Mouse (Mus musculus): ENCODE results near the gene Trim58. TPM values are rescaled to one million over a fixed set of nuclear protein-coding genes. Genes with fewer than 3 reads are reported as not detected.
A peak's percentile ranks its signal among the peaks of the same experiment; 100 is the strongest.

Gene Trim58
- polyA plus RNA-seq (2016; fragmentation: Nextera tagmentation; extraction: Ambion mirVana) = 0.51 and 0.53 TPM in 2 replicates

- ATAC-seq (ENCODE audit: low FRiP score) = no peak
- H3K27ac ChIP-seq = no peak within 1 kb of the TSS
- H3K9ac ChIP-seq = peak within 1 kb of the TSS; percentile 66
- WGBS = 7% methylated on average over 34 of the region's 34 CpGs
- H3K4me2 ChIP-seq (replicated peaks) = peak within 1 kb of the TSS; percentile 93
- H3K4me3 ChIP-seq = peak within 1 kb of the TSS; percentile 37
- H3K27me3 ChIP-seq = peaks cover 21% of the 10 kb centered on the region
- no peaks in the 10 kb centered on the region for H3K9me3 ChIP-seq (replicated peaks)
- no peaks in the 10 kb centered on the region for H3K36me3 ChIP-seq
- peaks cover 9% of the 10 kb centered on the region for H3K4me1 ChIP-seq
Observed at GRCm38 (mm10) chr11:58640272-58640867, at the start of gene Trim58. Gene Trim58 (plus strand): TSS chr11:58640465.

GRCm38 (mm10) chr11:58594814-58595213 is 45.5 kb upstream of the Trim58 start, which contains the start of gene Olfr324:
Gene Olfr324 (plus strand): TSS chr11:58595114.
- no peaks in the 10 kb centered on the region for H3K4me1 ChIP-seq
- H3K27ac ChIP-seq = no peak within 1 kb of the TSS
- no peaks in the 10 kb centered on the region for H3K27me3 ChIP-seq
- H3K4me3 ChIP-seq = no peak within 1 kb of the TSS
- no peak within 1 kb of the TSS for H3K9ac ChIP-seq
- H3K36me3 ChIP-seq = no peaks in the 10 kb centered on the region
- ATAC-seq (ENCODE audit: low FRiP score) = no peak
- H3K4me2 ChIP-seq (replicated peaks) = no peak within 1 kb of the TSS
- H3K9me3 ChIP-seq (replicated peaks) = no peaks in the 10 kb centered on the region
- WGBS = 92% methylated on average over 6 of the region's 6 CpGs

- H3K27me3 ChIP-seq = no peaks in the 10 kb centered on the region
- H3K9ac ChIP-seq = no peak overlapping the region
- no peak overlapping the region for H3K27ac ChIP-seq
- H3K36me3 ChIP-seq = no peaks in the 10 kb centered on the region
- H3K4me2 ChIP-seq (replicated peaks) = no peak overlapping the region
- H3K4me1 ChIP-seq = no peaks in the 10 kb centered on the region
- no peaks in the 10 kb centered on the region for H3K9me3 ChIP-seq (replicated peaks)
- WGBS = 86% methylated on average over 13 of the region's 13 CpGs
- no peak overlapping the region for H3K4me3 ChIP-seq
- ATAC-seq (ENCODE audit: low FRiP score) = no peak
Observed at GRCm38 (mm10) chr11:58597837-58598236, 42.4 kb upstream of the Trim58 start.

GRCm38 (mm10) chr11:58602062-58602461 is 38.2 kb upstream of the Trim58 start:
- Histone ChIP-seq H3K4me1 (no peaks in the 10 kb centered on the region), H3K9ac (no peak overlapping the region), H3K27me3 (no peaks in the 10 kb centered on the region), H3K36me3 (no peaks in the 10 kb centered on the region), H3K9me3 (replicated peaks) (no peaks in the 10 kb centered on the region), H3K4me3 (no peak overlapping the region), H3K4me2 (replicated peaks) (no peak overlapping the region), H3K27ac (no peak overlapping the region)
- no peak for ATAC-seq (ENCODE audit: low FRiP score)

GRCm38 (mm10) chr11:58602800-58603560 is 37.3 kb upstream of the Trim58 start:
- ATAC-seq (ENCODE audit: low FRiP score) = no peak
- Histone ChIP-seq H3K4me3 (no peak overlapping the region), H3K27me3 (no peaks in the 10 kb centered on the region), H3K36me3 (no peaks in the 10 kb centered on the region), H3K27ac (no peak overlapping the region), H3K4me1 (no peaks in the 10 kb centered on the region), H3K4me2 (replicated peaks) (no peak overlapping the region), H3K9me3 (replicated peaks) (no peaks in the 10 kb centered on the region), H3K9ac (no peak overlapping the region)
- WGBS = 82% methylated on average over 6 of the region's 6 CpGs

- Histone ChIP-seq H3K9ac (no peak overlapping the region), H3K27ac (no peak overlapping the region), H3K4me1 (no peaks in the 10 kb centered on the region), H3K4me3 (no peak overlapping the region), H3K27me3 (no peaks in the 10 kb centered on the region), H3K4me2 (replicated peaks) (no peak overlapping the region), H3K36me3 (no peaks in the 10 kb centered on the region), H3K9me3 (replicated peaks) (no peaks in the 10 kb centered on the region)
- 58% methylated on average over 2 of the region's 2 CpGs for WGBS
- ATAC-seq (ENCODE audit: low FRiP score) = no peak
Observed at GRCm38 (mm10) chr11:58604688-58605087, 35.6 kb upstream of the Trim58 start.

GRCm38 (mm10) chr11:58605228-58605627 is 35.0 kb upstream of the Trim58 start:
- no peaks in the 10 kb centered on the region for H3K36me3 ChIP-seq
- no peaks in the 10 kb centered on the region for H3K27me3 ChIP-seq
- H3K4me2 ChIP-seq (replicated peaks) = no peak overlapping the region
- H3K27ac ChIP-seq = no peak overlapping the region
- H3K4me1 ChIP-seq = no peaks in the 10 kb centered on the region
- H3K9me3 ChIP-seq (replicated peaks) = no peaks in the 10 kb centered on the region
- WGBS = 85% methylated on average over 3 of the region's 3 CpGs
- no peak overlapping the region for H3K4me3 ChIP-seq
- no peak overlapping the region for H3K9ac ChIP-seq
- ATAC-seq (ENCODE audit: low FRiP score) = no peak

GRCm38 (mm10) chr11:58606177-58606919 is 33.9 kb upstream of the Trim58 start:
- H3K4me2 ChIP-seq (replicated peaks) = no peak overlapping the region
- no peak overlapping the region for H3K27ac ChIP-seq
- no peak for ATAC-seq (ENCODE audit: low FRiP score)
- no peak overlapping the region for H3K4me3 ChIP-seq
- H3K9ac ChIP-seq = no peak overlapping the region
- H3K9me3 ChIP-seq (replicated peaks) = no peaks in the 10 kb centered on the region
- WGBS = 94% methylated on average over 12 of the region's 12 CpGs
- no peaks in the 10 kb centered on the region for H3K36me3 ChIP-seq
- no peaks in the 10 kb centered on the region for H3K27me3 ChIP-seq
- no peaks in the 10 kb centered on the region for H3K4me1 ChIP-seq

GRCm38 (mm10) chr11:58607030-58607429 is 33.2 kb upstream of the Trim58 start:
- Histone ChIP-seq H3K27ac (no peak overlapping the region), H3K4me2 (replicated peaks) (no peak overlapping the region), H3K9ac (no peak overlapping the region), H3K4me1 (no peaks in the 10 kb centered on the region), H3K36me3 (no peaks in the 10 kb centered on the region), H3K9me3 (replicated peaks) (no peaks in the 10 kb centered on the region), H3K27me3 (no peaks in the 10 kb centered on the region), H3K4me3 (no peak overlapping the region)
- ATAC-seq (ENCODE audit: low FRiP score) = no peak
- WGBS = 77% methylated on average over 6 of the region's 6 CpGs

GRCm38 (mm10) chr11:58613359-58613758 is 26.9 kb upstream of the Trim58 start:
- Histone ChIP-seq H3K27me3 (no peaks in the 10 kb centered on the region), H3K4me1 (peaks cover 3% of the 10 kb centered on the region; the same call in 1 of the 2 replicates), H3K9ac (no peak overlapping the region), H3K9me3 (replicated peaks) (no peaks in the 10 kb centered on the region), H3K4me2 (replicated peaks) (no peak overlapping the region), H3K4me3 (no peak overlapping the region), H3K27ac (no peak overlapping the region), H3K36me3 (no peaks in the 10 kb centered on the region)
- no peak for ATAC-seq (ENCODE audit: low FRiP score)
- 91% methylated on average over 3 of the region's 3 CpGs for WGBS

- Histone ChIP-seq H3K4me2 (replicated peaks) (no peak overlapping the region), H3K9me3 (replicated peaks) (no peaks in the 10 kb centered on the region), H3K27ac (no peak overlapping the region), H3K4me3 (no peak overlapping the region), H3K36me3 (no peaks in the 10 kb centered on the region), H3K9ac (no peak overlapping the region), H3K4me1 (peaks cover 9% of the 10 kb centered on the region), H3K27me3 (no peaks in the 10 kb centered on the region)
- ATAC-seq (ENCODE audit: low FRiP score) = no peak
Observed at GRCm38 (mm10) chr11:58614526-58614925, 25.7 kb upstream of the Trim58 start.

GRCm38 (mm10) chr11:58615975-58616374 is 24.3 kb upstream of the Trim58 start, which contains the start of gene 2210407C18Rik:
Gene 2210407C18Rik (minus strand): TSS chr11:58616075.
- Histone ChIP-seq H3K4me2 (replicated peaks) (no peak within 1 kb of the TSS), H3K4me3 (no peak within 1 kb of the TSS), H3K27me3 (no peaks in the 10 kb centered on the region), H3K27ac (no peak within 1 kb of the TSS), H3K4me1 (peaks cover 9% of the 10 kb centered on the region), H3K36me3 (no peaks in the 10 kb centered on the region), H3K9ac (no peak within 1 kb of the TSS), H3K9me3 (replicated peaks) (no peaks in the 10 kb centered on the region)
- no peak for ATAC-seq (ENCODE audit: low FRiP score)
- 89% methylated on average over 4 of the region's 4 CpGs for WGBS
